Mouse (Mus musculus): Measurements from ENCODE around the gene Rere.

Rere gene

DNA sequence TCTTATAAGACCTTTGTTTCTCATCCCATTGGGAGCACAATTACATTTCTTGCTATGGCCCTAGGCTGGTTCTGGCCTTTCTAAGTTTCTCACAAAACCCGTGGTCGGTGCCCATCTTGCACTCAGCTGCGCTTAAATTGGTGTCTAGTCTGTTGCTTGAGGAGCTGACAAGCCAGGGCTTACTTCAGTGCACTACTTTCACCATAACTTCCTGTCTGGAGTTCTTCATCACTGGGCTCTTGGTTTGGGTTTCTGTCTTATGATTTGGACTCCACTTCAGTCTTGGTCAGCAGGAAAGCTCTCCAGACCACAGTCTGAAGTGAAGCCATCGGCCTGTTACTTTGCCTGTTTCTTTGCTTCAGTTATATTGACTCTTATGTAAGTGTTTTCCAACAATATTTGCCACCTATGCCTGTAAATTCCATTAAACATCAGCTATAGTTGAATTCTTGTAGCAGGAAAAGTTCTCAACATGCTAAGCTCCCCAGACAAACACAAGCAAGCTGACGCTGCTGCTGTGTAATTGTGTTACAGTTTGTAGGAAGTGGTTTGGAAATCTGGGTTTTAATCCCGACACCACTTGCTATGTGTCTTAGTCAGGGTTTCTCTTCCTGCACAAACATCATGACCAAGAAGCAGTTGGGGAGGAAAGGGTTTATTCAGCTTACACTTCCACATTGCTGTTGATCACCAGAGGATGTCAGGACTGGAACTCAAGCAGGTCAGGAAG lies 59.5 kb downstream of the Rere start:
- DNase-seq (ENCODE audit: inconsistent age in 2 of 2, low spot score in 1 of 2), result no peak

DNA sequence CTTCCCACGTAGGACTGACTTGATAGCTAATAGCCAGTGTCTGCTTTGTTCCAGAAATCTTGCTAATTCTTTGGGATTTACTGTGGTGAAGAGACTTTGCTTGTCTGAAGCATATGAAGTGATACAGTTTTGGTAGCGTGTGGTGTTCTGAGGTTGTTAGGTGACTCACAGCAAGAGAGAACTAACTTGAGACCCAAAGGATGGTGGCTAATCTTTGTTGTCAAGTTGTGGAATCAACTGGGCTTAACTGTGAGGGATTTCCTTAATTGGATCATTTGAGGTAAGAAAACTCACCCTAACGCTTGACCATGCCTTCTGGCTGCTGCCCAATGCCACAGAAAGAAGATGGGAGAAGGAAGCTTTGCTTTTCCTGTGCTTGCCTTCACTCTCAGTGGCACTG lies 63.1 kb downstream of the Rere start:
- no peak for DNase-seq (ENCODE audit: inconsistent age in 2 of 2, low spot score in 1 of 2)

DNA sequence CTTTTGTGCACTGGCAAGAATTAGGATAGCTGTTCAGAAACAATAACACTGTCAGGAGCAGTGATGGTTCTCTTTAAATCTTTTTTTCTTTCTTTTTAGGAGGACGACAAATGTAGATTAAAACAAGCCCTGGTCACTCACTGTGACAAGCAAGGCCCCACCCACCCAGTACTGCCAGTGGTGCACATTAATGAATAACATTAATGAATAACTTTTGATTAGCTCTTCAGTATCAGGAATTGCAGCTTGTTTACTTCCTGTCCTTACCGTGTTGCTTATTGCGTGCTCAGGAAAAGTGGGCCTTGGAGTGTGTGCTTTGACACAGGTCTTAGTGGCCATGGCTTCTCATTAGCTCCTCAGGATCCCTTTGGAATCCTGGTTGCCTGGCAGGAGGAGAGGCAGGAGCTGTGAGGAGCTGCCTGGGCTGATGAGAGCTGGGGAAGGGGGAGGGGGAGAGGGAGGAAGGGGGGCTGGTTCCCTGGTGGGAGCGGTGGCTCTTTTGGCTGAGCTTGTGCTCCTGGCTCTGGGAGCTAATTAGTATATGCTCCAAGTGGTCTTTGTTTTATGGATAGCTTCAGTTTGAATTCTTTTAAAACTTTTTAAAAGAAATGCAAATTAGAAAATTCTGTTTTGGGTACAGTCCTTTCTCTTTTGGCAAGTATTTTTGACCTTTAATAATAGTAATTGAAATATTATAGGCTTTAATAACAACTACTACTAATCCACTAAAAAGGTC lies 65.4 kb downstream of the Rere start:
- DNase-seq (ENCODE audit: inconsistent age in 2 of 2, low spot score in 1 of 2), result no peak

GRCm38 (mm10) chr4:150347387-150347672 lies 65.9 kb downstream of the Rere start:
- DNase-seq (ENCODE audit: inconsistent age in 2 of 2, low spot score in 1 of 2), result peak in 1 of 2 experiments; percentile 57

GRCm38 (mm10) chr4:150349680-150350101 lies 68.2 kb downstream of the Rere start:
- DNase-seq (ENCODE audit: inconsistent age in 2 of 2, low spot score in 1 of 2), result no peak

GRCm38 (mm10) chr4:150351419-150352075 lies 70.1 kb downstream of the Rere start:
- DNase-seq (ENCODE audit: inconsistent age in 2 of 2, low spot score in 1 of 2), result no peak

GRCm38 (mm10) chr4:150352736-150353135 lies 71.3 kb downstream of the Rere start:
- DNase-seq (ENCODE audit: inconsistent age in 2 of 2, low spot score in 1 of 2), result peak in 1 of 2 experiments; percentile 64

DNA sequence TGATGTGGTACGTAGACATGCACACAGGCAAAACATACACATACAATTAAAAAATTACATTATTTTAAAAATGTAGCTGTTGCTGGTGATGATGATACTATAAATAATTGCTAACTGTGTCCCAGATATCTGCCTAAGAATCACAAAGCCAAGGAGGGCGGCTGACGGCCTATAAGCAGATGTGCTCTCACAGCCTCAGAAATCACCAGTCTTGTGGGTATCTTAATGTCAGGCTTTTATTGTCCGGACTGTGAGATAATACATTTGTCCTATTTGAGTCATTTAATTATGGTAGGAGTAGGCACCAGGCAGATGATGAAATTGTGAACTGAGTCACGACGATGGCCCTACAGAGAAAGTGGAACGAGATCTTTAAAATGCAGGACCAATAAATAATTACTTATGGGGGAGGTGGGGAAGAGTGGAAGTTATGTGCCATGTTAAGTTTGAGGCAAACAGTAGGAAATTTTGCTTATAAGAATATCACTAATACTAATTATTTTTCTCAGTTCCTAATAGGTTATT lies 72.0 kb downstream of the Rere start:
- no peak for DNase-seq (ENCODE audit: inconsistent age in 2 of 2, low spot score in 1 of 2)

- DNase-seq (ENCODE audit: inconsistent age in 2 of 2, low spot score in 1 of 2), result no peak
These were observed 74.4 kb downstream of the Rere start for GRCm38 (mm10) chr4:150355801-150356200.

DNA sequence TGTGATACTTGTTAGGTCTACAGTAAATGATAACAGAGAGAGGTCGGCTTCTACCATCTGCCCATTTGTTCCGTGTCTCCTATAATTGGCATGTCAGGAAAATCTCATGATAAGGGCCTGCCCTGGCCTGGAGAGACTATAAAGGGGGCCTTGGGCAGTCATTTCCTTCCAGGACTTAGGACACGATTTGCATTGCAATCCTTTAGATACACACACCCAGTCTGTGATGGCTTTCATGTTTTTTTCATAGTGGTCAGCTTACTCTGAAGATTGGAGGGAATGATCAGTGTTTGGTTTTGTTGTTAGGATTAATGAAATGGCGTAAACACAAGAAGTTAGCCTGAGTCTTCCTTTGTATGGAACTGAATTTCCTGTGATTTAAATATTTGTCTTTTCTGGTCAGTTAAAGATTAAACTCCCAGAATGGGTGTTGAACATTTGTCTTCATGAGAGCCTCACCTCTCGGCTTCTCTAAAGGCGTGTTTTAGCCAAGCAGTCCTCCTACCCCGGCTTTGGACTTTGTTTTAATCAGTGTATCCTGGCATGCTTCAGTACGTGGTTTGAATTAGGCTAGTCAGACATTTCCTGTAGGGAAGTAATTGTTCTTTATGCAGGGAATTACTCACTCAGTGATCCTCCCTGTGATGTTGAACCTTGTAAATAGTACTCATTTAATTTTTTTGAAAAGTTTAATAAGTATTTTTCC lies 80.7 kb downstream of the Rere start:
- DNase-seq (ENCODE audit: inconsistent age in 2 of 2, low spot score in 1 of 2), result no peak

GRCm38 (mm10) chr4:150362858-150363257 lies 81.4 kb downstream of the Rere start:
- DNase-seq (ENCODE audit: inconsistent age in 2 of 2, low spot score in 1 of 2), result no peak

DNA sequence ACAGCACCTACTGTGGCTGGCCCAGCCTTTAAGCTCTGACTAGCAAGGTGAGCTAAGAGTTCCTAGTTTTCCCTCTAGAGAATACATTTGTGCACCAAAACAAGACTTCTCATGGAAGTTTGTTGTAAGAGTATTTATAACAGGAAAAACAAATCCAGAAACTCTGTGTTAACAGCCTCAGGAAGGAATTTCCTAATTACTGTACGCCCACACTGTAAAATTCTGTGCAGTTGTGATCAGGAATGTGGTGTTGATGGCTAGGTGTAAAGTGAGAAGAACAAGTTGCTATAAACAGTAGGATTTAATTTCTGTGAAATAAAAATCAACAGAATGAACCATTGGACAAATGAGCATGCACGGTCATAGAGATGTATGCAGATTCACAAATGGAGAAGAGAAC lies 83.3 kb downstream of the Rere start:
- no peak for DNase-seq (ENCODE audit: inconsistent age in 2 of 2, low spot score in 1 of 2)

DNA sequence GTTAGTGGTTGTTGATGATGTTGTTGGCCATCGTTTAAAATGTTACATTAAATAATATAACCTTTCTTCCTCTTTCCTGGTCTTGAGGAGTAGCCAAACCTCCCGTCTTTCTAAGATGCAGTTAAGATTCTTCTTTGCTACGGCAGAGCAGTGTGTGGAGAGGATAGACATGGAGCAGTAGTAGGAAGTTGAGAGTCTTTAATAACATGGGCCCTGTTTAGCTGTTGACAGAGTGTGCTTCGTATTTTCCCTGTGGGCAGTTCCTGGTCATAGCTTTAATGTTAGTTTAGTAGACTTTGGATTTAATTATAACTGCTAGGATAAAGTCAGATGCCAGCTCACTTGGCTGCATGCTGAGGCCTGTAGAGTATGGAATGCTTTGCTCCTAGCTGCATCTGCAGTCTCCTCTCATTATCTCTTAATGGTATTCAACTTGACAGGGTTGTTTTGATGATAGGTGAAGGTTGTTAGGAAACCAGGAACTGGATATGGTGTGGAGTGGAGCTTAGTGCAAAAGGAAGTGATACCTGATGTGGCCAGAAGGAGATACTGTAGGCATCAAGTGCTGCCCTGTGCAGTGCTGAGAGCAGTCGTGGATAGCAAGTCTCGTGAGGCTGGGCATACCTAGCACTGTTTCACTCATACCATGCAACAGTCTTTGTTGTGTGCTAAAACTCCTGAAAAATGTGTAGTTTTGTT lies 85.2 kb downstream of the Rere start:
- peak in 1 of 2 experiments; percentile 56 for DNase-seq (ENCODE audit: inconsistent age in 2 of 2, low spot score in 1 of 2)

DNA sequence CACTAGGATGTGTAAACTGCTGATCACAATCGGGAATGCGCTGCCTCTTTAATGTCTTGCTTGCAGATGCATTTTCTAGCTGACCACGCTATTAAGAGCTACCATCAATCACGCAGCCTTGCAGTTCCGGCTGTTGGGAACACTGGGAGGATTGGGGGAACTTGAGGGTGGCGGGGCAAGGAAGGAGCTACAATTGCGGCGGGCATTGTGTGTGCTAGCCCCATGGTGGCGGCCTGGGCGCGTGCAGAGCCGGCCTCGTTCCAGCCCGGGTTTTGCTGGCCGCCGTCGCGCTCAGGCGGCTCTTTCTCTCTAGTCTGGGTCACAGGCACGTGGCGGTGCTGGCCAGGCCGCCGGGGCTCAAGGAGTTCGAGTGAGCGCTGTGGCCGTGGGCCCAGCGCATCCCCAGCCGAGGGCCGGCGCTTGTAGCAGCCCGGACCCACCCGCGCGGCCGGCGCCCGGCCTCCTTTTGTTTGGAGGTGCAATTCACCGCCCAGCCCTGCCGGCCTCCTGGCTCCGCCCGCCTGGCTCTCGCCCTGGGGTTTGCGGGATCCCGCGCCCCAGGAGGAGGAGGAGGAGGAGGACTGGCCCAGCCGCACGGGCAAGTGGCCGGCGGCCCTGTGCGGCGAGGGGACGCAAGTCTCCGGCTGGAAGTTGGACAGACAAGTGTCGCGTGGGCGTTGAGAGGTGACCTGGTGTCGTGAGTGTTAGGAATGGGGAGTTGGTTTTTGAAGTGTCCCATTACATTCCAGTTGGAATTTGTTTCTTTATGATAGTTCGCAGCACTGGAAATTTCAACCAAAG lies 90.3 kb downstream of the Rere start:
- DNase-seq (ENCODE audit: inconsistent age in 2 of 2, low spot score in 1 of 2), result peak; percentile 81 to 93

- no peak for DNase-seq (ENCODE audit: inconsistent age in 2 of 2, low spot score in 1 of 2)
These were observed 91.2 kb downstream of the Rere start for GRCm38 (mm10) chr4:150372631-150373041.

GRCm38 (mm10) chr4:150373111-150374109 lies 92.0 kb downstream of the Rere start:
- peak in 1 of 2 experiments; percentile 73 for DNase-seq (ENCODE audit: inconsistent age in 2 of 2, low spot score in 1 of 2)

GRCm38 (mm10) chr4:150374651-150375447 lies 93.4 kb downstream of the Rere start:
- peak in 1 of 2 experiments; percentile 51 for DNase-seq (ENCODE audit: inconsistent age in 2 of 2, low spot score in 1 of 2)

DNA sequence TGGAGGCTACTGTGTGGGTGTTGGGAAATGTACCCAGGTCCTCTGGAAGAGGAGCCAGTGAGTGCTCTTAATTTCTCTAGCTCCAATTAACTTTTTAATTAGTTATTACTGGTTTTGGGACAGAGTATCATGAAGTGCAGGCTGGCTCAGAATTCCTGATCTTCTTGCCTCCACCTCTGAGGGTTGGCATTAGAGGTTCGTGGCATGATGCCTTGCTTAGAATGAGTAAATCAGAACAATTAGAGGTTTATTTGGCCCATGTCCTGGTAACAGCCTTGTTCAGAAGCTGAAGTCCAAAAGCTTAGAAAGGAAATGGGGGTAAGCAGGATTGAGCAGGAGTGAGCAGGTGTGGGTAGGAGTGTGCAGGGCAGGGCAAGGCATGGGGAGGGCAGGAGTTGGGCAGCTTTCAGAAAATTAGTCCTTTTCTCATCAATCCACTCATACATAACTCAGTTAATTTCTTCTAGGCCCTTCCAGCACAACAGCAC lies 94.0 kb downstream of the Rere start:
- DNase-seq (ENCODE audit: inconsistent age in 2 of 2, low spot score in 1 of 2), result peak in 1 of 2 experiments; percentile 69

Data from adrenal gland, adult (tissue).